Mouse (Mus musculus) heart, postnatal 25 days (tissue): Measurements from ENCODE around the gene Trim21. TPM values are rescaled to one million over a fixed set of nuclear protein-coding genes. Genes with fewer than 3 reads are reported as not detected.

Source experiments
- DNase-seq: peaks from one replicate; pipeline ENCODE4 v3.0.0; 2022; ENCODE audit warnings: low spot score
- intact Hi-C: fragments of 180-260 bp; cut with DNase I; formaldehyde crosslinking; loops from one replicate; pipeline ENCODE4 v1.15.1; 2025
- total RNA-seq, 2 experiments: library from RNA; stranded (reverse); gene quantifications; 2 replicates each; pipeline ENCODE4 v1.2.3; 2021

Trim21 gene
- total RNA-seq, 2 experiments from 2014 or later, result 5.4 to 5.5 TPM

DNA sequence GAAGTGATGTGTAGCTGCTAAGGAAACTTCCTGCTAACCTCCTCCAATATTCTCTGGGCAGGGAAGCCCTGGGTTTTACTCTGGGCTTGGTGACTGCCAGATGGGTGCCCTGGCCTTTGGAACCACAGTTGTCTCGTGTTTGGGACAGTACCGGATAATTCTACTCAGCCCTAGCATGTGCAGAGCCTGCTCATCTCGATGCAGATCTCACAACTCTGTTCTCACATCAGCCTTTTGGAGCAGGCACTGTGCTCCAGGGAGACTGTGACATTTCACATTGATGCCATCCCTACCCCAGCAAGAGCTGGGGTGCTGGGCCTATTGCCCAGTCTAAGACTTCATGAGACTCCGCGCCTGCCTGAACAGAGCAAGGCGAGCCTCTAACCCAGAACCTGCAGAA is 56.6 kb downstream of the Trim21 start:
- intact Hi-C loops, result loop anchor here (5.0 kb wide), 2 partner anchors 1299 to 1434 kb away; partner anchors contain the start of gene Olfr633
- no peak for DNase-seq

DNA sequence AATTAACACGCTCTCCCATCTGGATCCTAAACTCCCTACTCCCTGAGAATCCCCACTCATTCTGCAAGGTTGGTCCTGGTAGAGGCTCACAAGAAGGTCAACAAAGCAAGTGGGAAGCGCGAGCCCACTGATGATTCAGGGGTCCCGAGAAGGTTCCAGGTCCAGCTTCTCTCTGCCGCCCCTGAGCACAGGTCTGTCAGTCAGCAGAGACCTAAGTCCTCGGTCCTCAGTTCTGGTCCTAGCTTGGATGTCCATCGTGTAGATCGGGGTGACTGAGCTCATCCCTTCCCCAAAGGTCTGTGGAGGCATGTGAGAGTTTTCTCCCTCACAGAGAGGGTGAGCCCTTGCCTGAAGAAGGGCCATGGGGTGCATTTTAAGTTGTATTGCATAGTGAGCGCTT is 57.2 kb downstream of the Trim21 start:
- intact Hi-C loops, result loop anchor here (5.0 kb wide), 2 partner anchors 1299 to 1434 kb away; partner anchors contain the start of gene Olfr633
- no peak for DNase-seq

Other genes with a start within 250 kb of the Trim21 start
- 10 to 100 TPM in 1 of 2 experiments, 1 to 10 TPM in 1; 8.4 to 11.5 TPM for gene Rrm1, start 123.8 kb downstream of the Trim21 start, total RNA-seq
- gene Olfr543, start 83.8 kb downstream of the Trim21 start, total RNA-seq, result not detected
- gene Olfr544, start 77.2 kb downstream of the Trim21 start, total RNA-seq, result not detected
- not detected for gene Olfr545, start 65.9 kb downstream of the Trim21 start, total RNA-seq
- gene Olfr547, start 30.7 kb downstream of the Trim21 start, total RNA-seq, result not detected
- gene Olfr548-ps1, start 24.6 kb downstream of the Trim21 start, total RNA-seq, result not detected
- not detected for gene Olfr549, start 15.6 kb downstream of the Trim21 start, total RNA-seq
- under 1 TPM; 0.10 to 0.17 TPM for gene Olfr550, start 6.0 kb upstream of the Trim21 start, total RNA-seq
- gene Olfr551, start 26.4 kb upstream of the Trim21 start, total RNA-seq, result not detected
- under 1 TPM; 0.08 to 0.36 TPM for gene Olfr552, start 32.3 kb upstream of the Trim21 start, total RNA-seq
- gene Olfr553, start 52.7 kb upstream of the Trim21 start, total RNA-seq, result not detected
- gene Olfr554, start 72.9 kb upstream of the Trim21 start, total RNA-seq, result not detected
- not detected for gene Olfr555, start 93.3 kb upstream of the Trim21 start, total RNA-seq
- not detected for gene Olfr556, start 99.4 kb upstream of the Trim21 start, total RNA-seq
- 1 to 10 TPM; 6.5 to 8.2 TPM for gene Trim68, start 121.8 kb upstream of the Trim21 start, total RNA-seq
- not detected for gene Olfr557, start 130.4 kb upstream of the Trim21 start, total RNA-seq
- 1 to 10 TPM; 2.4 to 4.4 TPM for gene Olfr558, start 136.7 kb upstream of the Trim21 start, total RNA-seq
- gene Olfr33, start 153.6 kb upstream of the Trim21 start, total RNA-seq, result not detected
- gene Olfr559, start 162.0 kb upstream of the Trim21 start, total RNA-seq, result not detected
- not detected for gene Olfr560, start 193.9 kb upstream of the Trim21 start, total RNA-seq
- 1 to 10 TPM in 1 of 2 experiments, under 1 TPM in 1; 0.81 to 1.2 TPM for gene Olfr78, start 194.0 kb upstream of the Trim21 start, total RNA-seq
- gene Olfr561, start 205.7 kb upstream of the Trim21 start, total RNA-seq, result not detected
- gene Olfr564, start 238.0 kb upstream of the Trim21 start, total RNA-seq, result not detected